Mouse (Mus musculus) heart, embryonic 16.5 days (tissue): ENCODE results near the gene Lcmt2. TPM values are rescaled to one million over a fixed set of nuclear protein-coding genes. Genes with fewer than 3 reads are reported as not detected.
A peak's percentile ranks its signal among the peaks of the same experiment; 100 is the strongest.
"Not testable (repeated sequence)": the region's sequence is repeated elsewhere in the genome, so short reads cannot be mapped to it uniquely, and the experiment has no call there.

Source experiments
- ATAC-seq: fragments of 200-750 bp; cut with Nextera tagmentation; replicated peaks from 2 replicates; pipeline ENCODE4 v1.8.0; 2017; ENCODE audit warnings: moderate number of reproducible peaks; ENCODE audit not compliant: insufficient read depth, low FRiP score; ENCODE audit errors: extremely low read depth
- H3K27ac ChIP-seq: fragments of 300-500 bp; sonication (generic); 2 replicates; pipeline ENCODE4 v1.5.1; 2014; ENCODE audit warnings: mild to moderate bottlenecking, low read length, control low read depth, moderate library complexity
- H3K27me3 ChIP-seq: fragments of 300-500 bp; sonication (generic); 2 replicates; pipeline ENCODE4 v1.6.1; 2014; ENCODE audit warnings: low read length, mixed read lengths; ENCODE audit not compliant: control insufficient read depth, insufficient read depth
- H3K36me3 ChIP-seq: fragments of 300-500 bp; sonication (generic); 2 replicates; pipeline ENCODE4 v1.6.1; 2014; ENCODE audit not compliant: control insufficient read depth, insufficient read depth
- H3K4me1 ChIP-seq: fragments of 300-500 bp; sonication (generic); 2 replicates; pipeline ENCODE4 v1.6.1; 2014; ENCODE audit warnings: low read length, mixed read lengths; ENCODE audit not compliant: control insufficient read depth, insufficient read depth
- H3K4me2 ChIP-seq: fragments of 300-500 bp; sonication (generic); 2 replicates; pipeline ENCODE4 v1.6.1; 2014; ENCODE audit warnings: low read depth, mild to moderate bottlenecking, control low read depth, low read length
- H3K4me3 ChIP-seq: fragments of 300-500 bp; sonication (generic); 2 replicates; pipeline ENCODE4 v1.5.1; 2014; ENCODE audit warnings: mild to moderate bottlenecking, control low read depth, low read length
- H3K9ac ChIP-seq: fragments of 300-500 bp; sonication (generic); 2 replicates; pipeline ENCODE4 v1.6.1; 2014; ENCODE audit warnings: low read length, control low read depth
- H3K9me3 ChIP-seq: fragments of 300-500 bp; sonication (generic); replicated peaks from 2 replicates; pipeline ENCODE4 v1.6.1; 2016; ENCODE audit warnings: low read length; ENCODE audit not compliant: control insufficient read depth
- WGBS: fragments of 180-500 bp; shearing (Covaris S2); extraction: QIAGEN DNeasy Blood & Tissue Kit; methylation state at CpG from one replicate; pipeline ENCODE4 v1.1.7; 2014; 5-methylcytosine and 5-hydroxymethylcytosine counted together
- polyA plus RNA-seq: library from polyadenylated mRNA; unstranded; fragments of >200 nt; fragmentation: Nextera tagmentation; extraction: Ambion mirVana; gene quantifications from 2 replicates; pipeline ENCODE4 v1.2.1, GENCODE M21; 2015

Gene Lcmt2
- polyA plus RNA-seq, 1 experiment from 2014 or later: 20.1 TPM

GRCm38 (mm10) chr2:121128865-121129620 is 11.4 kb downstream of the Lcmt2 start:
- no peak overlapping the region for H3K27ac ChIP-seq
- ATAC-seq: no peak
- H3K27me3 ChIP-seq: no peaks in the 10 kb centered on the region
- no peaks in the 10 kb centered on the region for H3K36me3 ChIP-seq
- H3K4me2 ChIP-seq: no peak overlapping the region
- H3K4me1 ChIP-seq: no peaks in the 10 kb centered on the region
- H3K9me3 ChIP-seq: no peaks in the 10 kb centered on the region
- H3K9ac ChIP-seq: no peak overlapping the region
- 52% methylated on average over 9 of the region's 9 CpGs for WGBS
- no peak overlapping the region for H3K4me3 ChIP-seq

GRCm38 (mm10) chr2:121127536-121127935 is 12.9 kb downstream of the Lcmt2 start:
- 74% methylated on average over 1 of the region's 1 CpGs for WGBS
- Histone ChIP-seq H3K27ac (no peak overlapping the region), H3K4me3 (no peak overlapping the region), H3K27me3 (no peaks in the 10 kb centered on the region), H3K9ac (no peak overlapping the region), H3K4me1 (no peaks in the 10 kb centered on the region), H3K9me3 (no peaks in the 10 kb centered on the region), H3K4me2 (no peak overlapping the region), H3K36me3 (no peaks in the 10 kb centered on the region)
- no peak for ATAC-seq

GRCm38 (mm10) chr2:121126302-121126701 is 14.2 kb downstream of the Lcmt2 start:
- not testable (repeated sequence) for H3K27ac ChIP-seq, H3K4me3 ChIP-seq, H3K9ac ChIP-seq, H3K36me3 ChIP-seq, H3K9me3 ChIP-seq, ATAC-seq, H3K4me1 ChIP-seq, H3K4me2 ChIP-seq, H3K27me3 ChIP-seq
- WGBS: 76% methylated on average over 5 of the region's 5 CpGs

- ATAC-seq: no peak
- Histone ChIP-seq H3K4me3 (no peak overlapping the region), H3K27ac (no peak overlapping the region), H3K4me1 (no peaks in the 10 kb centered on the region), H3K9me3 (no peaks in the 10 kb centered on the region), H3K36me3 (no peaks in the 10 kb centered on the region), H3K4me2 (no peak overlapping the region), H3K27me3 (no peaks in the 10 kb centered on the region), H3K9ac (no peak overlapping the region)
- WGBS: 74% methylated on average over 3 of the region's 3 CpGs
Observed at GRCm38 (mm10) chr2:121119260-121119659, 21.2 kb downstream of the Lcmt2 start.

- no peak overlapping the region for H3K4me3 ChIP-seq
- H3K4me2 ChIP-seq: no peak overlapping the region
- H3K4me1 ChIP-seq: no peaks in the 10 kb centered on the region; the same call in 1 of the 2 replicates
- no peak for ATAC-seq
- no peak overlapping the region for H3K27ac ChIP-seq
- H3K9me3 ChIP-seq: no peaks in the 10 kb centered on the region
- no peaks in the 10 kb centered on the region for H3K36me3 ChIP-seq
- 0 out of 2 replicates have a peak, but pooled peaks cover 4% of the 10 kb centered on the region for H3K27me3 ChIP-seq
- 91% methylated on average over 2 of the region's 2 CpGs for WGBS
- H3K9ac ChIP-seq: no peak overlapping the region
Observed at GRCm38 (mm10) chr2:121115418-121115817, 25.0 kb downstream of the Lcmt2 start.

GRCm38 (mm10) chr2:121109695-121110094 is 30.8 kb downstream of the Lcmt2 start, which contains the start of gene Tgm7:
TSS of gene Tgm7 (minus strand) at chr2:121109795.
- H3K36me3 ChIP-seq: no peaks in the 10 kb centered on the region
- H3K9ac ChIP-seq: no peak within 1 kb of the TSS
- 0 out of 2 replicates have a peak, but pooled peaks cover 4% of the 10 kb centered on the region for H3K27me3 ChIP-seq
- 84% methylated on average over 4 of the region's 4 CpGs for WGBS
- no peak within 1 kb of the TSS for H3K4me3 ChIP-seq
- H3K9me3 ChIP-seq: no peaks in the 10 kb centered on the region
- H3K4me2 ChIP-seq: no peak within 1 kb of the TSS
- no peak for ATAC-seq
- H3K27ac ChIP-seq: no peak within 1 kb of the TSS
- peaks cover 3% of the 10 kb centered on the region; the same call in 1 of the 2 replicates for H3K4me1 ChIP-seq

- Histone ChIP-seq H3K27me3 (no peaks in the 10 kb centered on the region), H3K27ac (no peak overlapping the region), H3K9me3 (no peaks in the 10 kb centered on the region), H3K4me2 (no peak overlapping the region), H3K4me1 (peaks cover 5% of the 10 kb centered on the region; the same call in 1 of the 2 replicates), H3K9ac (no peak overlapping the region), H3K4me3 (no peak overlapping the region), H3K36me3 (no peaks in the 10 kb centered on the region)
- no peak for ATAC-seq
Observed at GRCm38 (mm10) chr2:121105940-121106339, 34.5 kb downstream of the Lcmt2 start.

GRCm38 (mm10) chr2:121102051-121102450 is 38.4 kb downstream of the Lcmt2 start:
- peak overlapping the region; percentile 15; the same call in 1 of the 2 replicates for H3K4me2 ChIP-seq
- 17% methylated on average over 9 of the region's 9 CpGs for WGBS
- no peak; the same call in 1 of the 2 replicates for ATAC-seq

GRCm38 (mm10) chr2:121089751-121090150 is 50.7 kb downstream of the Lcmt2 start:
- no peak overlapping the region for H3K4me3 ChIP-seq
- ATAC-seq: no peak
- H3K4me2 ChIP-seq: no peak overlapping the region
- H3K9me3 ChIP-seq: 0 out of 2 replicates have a peak, but pooled peaks cover 2% of the 10 kb centered on the region
- H3K9ac ChIP-seq: no peak overlapping the region
- H3K27me3 ChIP-seq: no peaks in the 10 kb centered on the region
- H3K4me1 ChIP-seq: no peaks in the 10 kb centered on the region
- H3K27ac ChIP-seq: no peak overlapping the region
- 74% methylated on average over 4 of the region's 4 CpGs for WGBS
- no peaks in the 10 kb centered on the region for H3K36me3 ChIP-seq

More at GRCm38 (mm10) chr2:121102051-121102450, 38.4 kb downstream of the Lcmt2 start:
- Histone ChIP-seq H3K9me3 (no peaks in the 10 kb centered on the region), H3K9ac (no peak overlapping the region), H3K4me3 (no peak overlapping the region), H3K27me3 (no peaks in the 10 kb centered on the region), H3K27ac (no peak overlapping the region), H3K36me3 (no peaks in the 10 kb centered on the region), H3K4me1 (peaks cover 2% of the 10 kb centered on the region; the same call in 1 of the 2 replicates)
